Mouse (Mus musculus) adrenal gland, postnatal 0 days (tissue): ENCODE measurements around the gene Rps15a. TPM values are rescaled to one million over a fixed set of nuclear protein-coding genes. Genes with fewer than 3 reads are reported as not detected.

Source experiments
- polyA plus RNA-seq: library from polyadenylated mRNA; unstranded; fragments of >200 nt; fragmentation: Nextera tagmentation; extraction: Ambion mirVana; gene quantifications from 2 replicates; pipeline ENCODE4 v1.2.1, GENCODE M21; 2015

The Rps15a gene
- 817 and 1,174 TPM in 2 replicates for polyA plus RNA-seq

GRCm38 (mm10) chr7:118115877-118116568, at the start of gene Rps15a:
Gene Rps15a (minus strand): TSS chr7:118116188.

GRCm38 (mm10) chr7:118129430-118130041, 13.5 kb upstream of the Rps15a start, which contains the start of gene Arl6ip1:
Gene Arl6ip1 (minus strand): TSS chr7:118129662.

Other genes starting within 250 kb of the Rps15a start
- gene Arl6ip1, start 13.5 kb upstream of the Rps15a start, polyA plus RNA-seq, result 312 and 418 TPM in 2 replicates
- 6.6 and 9.8 TPM in 2 replicates for gene Smg1, start 127.5 kb upstream of the Rps15a start, polyA plus RNA-seq